Mouse (Mus musculus): ENCODE measurements around the gene Rsph10b. TPM values are rescaled to one million over a fixed set of nuclear protein-coding genes. Genes with fewer than 3 reads are reported as not detected.

The Rsph10b gene
- polyA plus RNA-seq, 1 experiment = not detected

- 0 out of 2 replicates have a peak, but pooled peaks cover 3% of the 10 kb centered on the region for H3K4me1 ChIP-seq (ENCODE audit: control insufficient read depth, insufficient read depth, low read length)
- no peak overlapping the region for H3K27ac ChIP-seq (ENCODE audit: insufficient read depth, low read depth, low read length)
- no peak overlapping the region for H3K4me3 ChIP-seq (ENCODE audit: insufficient read depth, low read depth, low read length)
- WGBS = 85% methylated on average over 16 of the region's 16 CpGs
- no peak for TF ChIP-seq CTCF (IDR thresholded peaks at IDR 0.05; ENCODE audit: insufficient read depth, low read depth, low read length)
- TF ChIP-seq POLR2A (IDR thresholded peaks at IDR 0.05; ENCODE audit: insufficient read depth, low read depth, low read length) = no peak
Observed at GRCm38 (mm10) chr5:143976726-143977431, 44.0 kb downstream of the Rsph10b start.

- Histone ChIP-seq H3K27ac (ENCODE audit: insufficient read depth, low read depth, low read length) (no peak overlapping the region), H3K4me3 (ENCODE audit: insufficient read depth, low read depth, low read length) (no peak overlapping the region), H3K4me1 (ENCODE audit: control insufficient read depth, insufficient read depth, low read length) (0 out of 2 replicates have a peak, but pooled peaks cover 3% of the 10 kb centered on the region)
- no peak for TF ChIP-seq POLR2A (IDR thresholded peaks at IDR 0.05; ENCODE audit: insufficient read depth, low read depth, low read length)
- no peak for TF ChIP-seq CTCF (IDR thresholded peaks at IDR 0.05; ENCODE audit: insufficient read depth, low read depth, low read length)
- WGBS = 22% methylated on average over 9 of the region's 9 CpGs
Observed at GRCm38 (mm10) chr5:143980858-143981257, 48.0 kb downstream of the Rsph10b start.

- Histone ChIP-seq H3K4me3 (ENCODE audit: insufficient read depth, low read depth, low read length) (no peak overlapping the region), H3K4me1 (ENCODE audit: control insufficient read depth, insufficient read depth, low read length) (0 out of 2 replicates have a peak, but pooled peaks cover 3% of the 10 kb centered on the region), H3K27ac (ENCODE audit: insufficient read depth, low read depth, low read length) (no peak overlapping the region)
- WGBS = 63% methylated on average over 2 of the region's 2 CpGs
- TF ChIP-seq CTCF (IDR thresholded peaks at IDR 0.05; ENCODE audit: insufficient read depth, low read depth, low read length) = no peak
- no peak for TF ChIP-seq POLR2A (IDR thresholded peaks at IDR 0.05; ENCODE audit: insufficient read depth, low read depth, low read length)
Observed at GRCm38 (mm10) chr5:143982361-143982760, 49.5 kb downstream of the Rsph10b start.

GRCm38 (mm10) chr5:143985381-143985780, 52.5 kb downstream of the Rsph10b start:
- TF ChIP-seq POLR2A (IDR thresholded peaks at IDR 0.05; ENCODE audit: insufficient read depth, low read depth, low read length) (no peak), CTCF (IDR thresholded peaks at IDR 0.05; ENCODE audit: insufficient read depth, low read depth, low read length) (no peak)
- no peak overlapping the region for H3K27ac ChIP-seq (ENCODE audit: insufficient read depth, low read depth, low read length)
- WGBS = 72% methylated on average over 7 of the region's 7 CpGs
- 0 out of 2 replicates have a peak, but pooled peaks cover 3% of the 10 kb centered on the region for H3K4me1 ChIP-seq (ENCODE audit: control insufficient read depth, insufficient read depth, low read length)
- no peak overlapping the region for H3K4me3 ChIP-seq (ENCODE audit: insufficient read depth, low read depth, low read length)

GRCm38 (mm10) chr5:143987596-143987995, 54.8 kb downstream of the Rsph10b start:
- Histone ChIP-seq H3K4me1 (ENCODE audit: control insufficient read depth, insufficient read depth, low read length) (no peaks in the 10 kb centered on the region), H3K27ac (ENCODE audit: insufficient read depth, low read depth, low read length) (no peak overlapping the region), H3K4me3 (ENCODE audit: insufficient read depth, low read depth, low read length) (no peak overlapping the region)
- WGBS = 94% methylated on average over 3 of the region's 3 CpGs
- TF ChIP-seq POLR2A (IDR thresholded peaks at IDR 0.05; ENCODE audit: insufficient read depth, low read depth, low read length) = no peak
- TF ChIP-seq CTCF (IDR thresholded peaks at IDR 0.05; ENCODE audit: insufficient read depth, low read depth, low read length) = no peak

GRCm38 (mm10) chr5:143989046-143989445, 56.2 kb downstream of the Rsph10b start:
- Histone ChIP-seq H3K4me3 (ENCODE audit: insufficient read depth, low read depth, low read length) (no peak overlapping the region), H3K27ac (ENCODE audit: insufficient read depth, low read depth, low read length) (no peak overlapping the region), H3K4me1 (ENCODE audit: control insufficient read depth, insufficient read depth, low read length) (no peaks in the 10 kb centered on the region)
- 52% methylated on average over 4 of the region's 4 CpGs for WGBS
- TF ChIP-seq POLR2A (IDR thresholded peaks at IDR 0.05; ENCODE audit: insufficient read depth, low read depth, low read length) = no peak
- TF ChIP-seq CTCF (IDR thresholded peaks at IDR 0.05; ENCODE audit: insufficient read depth, low read depth, low read length) = no peak

- Histone ChIP-seq H3K4me1 (ENCODE audit: control insufficient read depth, insufficient read depth, low read length) (no peaks in the 10 kb centered on the region), H3K27ac (ENCODE audit: insufficient read depth, low read depth, low read length) (no peak overlapping the region), H3K4me3 (ENCODE audit: insufficient read depth, low read depth, low read length) (no peak overlapping the region)
- TF ChIP-seq POLR2A (IDR thresholded peaks at IDR 0.05; ENCODE audit: insufficient read depth, low read depth, low read length) = no peak
- TF ChIP-seq CTCF (IDR thresholded peaks at IDR 0.05; ENCODE audit: insufficient read depth, low read depth, low read length) = no peak
- WGBS = 81% methylated on average over 11 of the region's 11 CpGs
Observed at GRCm38 (mm10) chr5:143990086-143990485, 57.3 kb downstream of the Rsph10b start.

- Histone ChIP-seq H3K4me1 (ENCODE audit: control insufficient read depth, insufficient read depth, low read length) (no peaks in the 10 kb centered on the region), H3K27ac (ENCODE audit: insufficient read depth, low read depth, low read length) (no peak overlapping the region), H3K4me3 (ENCODE audit: insufficient read depth, low read depth, low read length) (no peak overlapping the region)
- WGBS = 78% methylated on average over 10 of the region's 10 CpGs
- no peak for TF ChIP-seq POLR2A (IDR thresholded peaks at IDR 0.05; ENCODE audit: insufficient read depth, low read depth, low read length)
- TF ChIP-seq CTCF (IDR thresholded peaks at IDR 0.05; ENCODE audit: insufficient read depth, low read depth, low read length) = no peak
Observed at GRCm38 (mm10) chr5:143992661-143993060, 59.8 kb downstream of the Rsph10b start.

- 87% methylated on average over 8 of the region's 8 CpGs for WGBS
- H3K27ac ChIP-seq (ENCODE audit: insufficient read depth, low read depth, low read length) = no peak overlapping the region
- H3K4me1 ChIP-seq (ENCODE audit: control insufficient read depth, insufficient read depth, low read length) = no peaks in the 10 kb centered on the region
- TF ChIP-seq CTCF (IDR thresholded peaks at IDR 0.05; ENCODE audit: insufficient read depth, low read depth, low read length) (no peak), POLR2A (IDR thresholded peaks at IDR 0.05; ENCODE audit: insufficient read depth, low read depth, low read length) (no peak)
- no peak overlapping the region for H3K4me3 ChIP-seq (ENCODE audit: insufficient read depth, low read depth, low read length)
Observed at GRCm38 (mm10) chr5:143993260-143993659, 60.4 kb downstream of the Rsph10b start.

Data from olfactory bulb, adult 2 months (tissue).